Mouse (Mus musculus): ENCODE data around the gene 2610528J11Rik. TPM values are rescaled to one million over a fixed set of nuclear protein-coding genes. Genes with fewer than 3 reads are reported as not detected.

Gene 2610528J11Rik
- polyA plus RNA-seq, 1 experiment: 1.7 TPM

- no peaks in the 10 kb centered on the region for H3K4me1 ChIP-seq (ENCODE audit: control insufficient read depth, insufficient read depth, insufficient read length)
- no peak for DNase-seq (ENCODE audit: low read depth in 1 of 2, low spot score in 2 of 2)
- WGBS: 53% methylated on average over 15 of the region's 15 CpGs
- no peaks in the 10 kb centered on the region for H3K36me3 ChIP-seq (ENCODE audit: control insufficient read depth, insufficient read depth, low read length)
- no peak overlapping the region for H3K27ac ChIP-seq (ENCODE audit: insufficient read depth, low read length)
- H3K4me3 ChIP-seq (ENCODE audit: extremely low read depth, insufficient read depth, insufficient read length): no peak overlapping the region
- H3K27me3 ChIP-seq (ENCODE audit: control insufficient read depth, insufficient read depth, low read length): no peaks in the 10 kb centered on the region
- TF ChIP-seq POLR2A (IDR thresholded peaks at IDR 0.05; ENCODE audit: low read depth, low read length): no peak
- TF ChIP-seq CTCF (IDR thresholded peaks at IDR 0.05; ENCODE audit: extremely low read depth, insufficient read depth, insufficient read length, insufficient replicate concordance): no peak
Measured at GRCm38 (mm10) chr4:118571441-118571840, 44.6 kb downstream of the 2610528J11Rik start.

- Histone ChIP-seq H3K4me3 (ENCODE audit: extremely low read depth, insufficient read depth, insufficient read length) (no peak overlapping the region), H3K27ac (ENCODE audit: insufficient read depth, low read length) (no peak overlapping the region), H3K36me3 (ENCODE audit: control insufficient read depth, insufficient read depth, low read length) (no peaks in the 10 kb centered on the region), H3K27me3 (ENCODE audit: control insufficient read depth, insufficient read depth, low read length) (no peaks in the 10 kb centered on the region), H3K4me1 (ENCODE audit: control insufficient read depth, insufficient read depth, insufficient read length) (no peaks in the 10 kb centered on the region)
- DNase-seq (ENCODE audit: low read depth in 1 of 2, low spot score in 2 of 2): peak in 1 of 2 experiments; percentile 49
- TF ChIP-seq CTCF (IDR thresholded peaks at IDR 0.05; ENCODE audit: extremely low read depth, insufficient read depth, insufficient read length, insufficient replicate concordance) (peak; percentile 59; the same call in 1 of the 2 replicates), POLR2A (IDR thresholded peaks at IDR 0.05; ENCODE audit: low read depth, low read length) (no peak)
- WGBS: 10% methylated on average over 6 of the region's 6 CpGs
Measured at GRCm38 (mm10) chr4:118576097-118576496, 49.3 kb downstream of the 2610528J11Rik start.

- no peak for TF ChIP-seq POLR2A (IDR thresholded peaks at IDR 0.05; ENCODE audit: low read depth, low read length)
- TF ChIP-seq CTCF (IDR thresholded peaks at IDR 0.05; ENCODE audit: extremely low read depth, insufficient read depth, insufficient read length, insufficient replicate concordance): peak; percentile 26; the same call in 1 of the 2 replicates
- DNase-seq (ENCODE audit: low read depth in 1 of 2, low spot score in 2 of 2): peak in 1 of 2 experiments; percentile 22
- no peaks in the 10 kb centered on the region for H3K4me1 ChIP-seq (ENCODE audit: control insufficient read depth, insufficient read depth, insufficient read length)
- no peak overlapping the region for H3K4me3 ChIP-seq (ENCODE audit: extremely low read depth, insufficient read depth, insufficient read length)
- WGBS: 45% methylated on average over 13 of the region's 13 CpGs
- H3K27me3 ChIP-seq (ENCODE audit: control insufficient read depth, insufficient read depth, low read length): no peaks in the 10 kb centered on the region
- H3K27ac ChIP-seq (ENCODE audit: insufficient read depth, low read length): no peak overlapping the region
- H3K36me3 ChIP-seq (ENCODE audit: control insufficient read depth, insufficient read depth, low read length): no peaks in the 10 kb centered on the region
Measured at GRCm38 (mm10) chr4:118579313-118579712, 52.5 kb downstream of the 2610528J11Rik start.

Other genes with a start within 250 kb of the 2610528J11Rik start
- gene Ptprf, start 235.6 kb upstream of the 2610528J11Rik start, polyA plus RNA-seq (2012; rRNA removed): 10.1 and 11.8 TPM in 2 replicates
- 47.0 and 48.1 TPM in 2 replicates for gene Szt2, start 117.7 kb upstream of the 2610528J11Rik start, polyA plus RNA-seq (2012; rRNA removed)
- 18.1 and 21.8 TPM in 2 replicates for gene Med8, start 117.7 kb upstream of the 2610528J11Rik start, polyA plus RNA-seq (2012; rRNA removed)
- 105 and 130 TPM in 2 replicates for gene Elovl1, start 98.9 kb upstream of the 2610528J11Rik start, polyA plus RNA-seq (2012; rRNA removed)
- 24.0 and 32.3 TPM in 2 replicates for gene Cdc20, start 89.6 kb upstream of the 2610528J11Rik start, polyA plus RNA-seq (2012; rRNA removed)
- 10.2 and 10.4 TPM in 2 replicates for gene Mpl, start 69.5 kb upstream of the 2610528J11Rik start, polyA plus RNA-seq (2012; rRNA removed)
- 28.3 and 31.8 TPM in 2 replicates for gene Tie1, start 36.9 kb upstream of the 2610528J11Rik start, polyA plus RNA-seq (2012; rRNA removed)
- gene Tmem125, start 17.0 kb downstream of the 2610528J11Rik start, polyA plus RNA-seq (2012; rRNA removed): 0.54 and 0.79 TPM in 2 replicates
- gene Cfap57, start 93.8 kb downstream of the 2610528J11Rik start, polyA plus RNA-seq (2012; rRNA removed): not detected in 2 replicates
- 17.5 and 18.5 TPM in 2 replicates for gene Ebna1bp2, start 93.8 kb downstream of the 2610528J11Rik start, polyA plus RNA-seq (2012; rRNA removed)
- gene Olfr62, start 132.0 kb downstream of the 2610528J11Rik start, polyA plus RNA-seq (2012; rRNA removed): not detected in 2 replicates
- 0.18 TPM in 1 of 2 replicates, not detected in the other for gene Olfr1342, start 165.8 kb downstream of the 2610528J11Rik start, polyA plus RNA-seq (2012; rRNA removed)
- gene Olfr1341, start 176.5 kb downstream of the 2610528J11Rik start, polyA plus RNA-seq (2012; rRNA removed): not detected in 2 replicates
- gene Olfr1340, start 193.1 kb downstream of the 2610528J11Rik start, polyA plus RNA-seq (2012; rRNA removed): not detected in 2 replicates
- not detected in 2 replicates for gene Olfr1339, start 205.2 kb downstream of the 2610528J11Rik start, polyA plus RNA-seq (2012; rRNA removed)
- gene Olfr1338, start 231.7 kb downstream of the 2610528J11Rik start, polyA plus RNA-seq (2012; rRNA removed): not detected in 2 replicates